Mouse (Mus musculus): ENCODE measurements at regions not wholly inside any gene's neighbourhood (a gene's known extent, or its start where the extent isn't known, plus 50 kb on each side); places are given as distances from the start of the nearest gene placed in this dataset.

GRCm38 (mm10) chr7:47830124-47830523, 151.8 kb downstream of the Mrgpra4 start:
- TF ChIP-seq ZKSCAN1 (IDR thresholded peaks at IDR 0.05; ENCODE audit: low read depth, low read length) (no peak), ZC3H11A (IDR thresholded peaks at IDR 0.05; ENCODE audit: low read depth, low read length) (peak; percentile 60), CTCF (IDR thresholded peaks at IDR 0.05 in 2 of 3, conservative IDR thresholded peaks at IDR 0.05 in 1 of 3; ENCODE audit: control insufficient read depth in 1 of 3, insufficient read depth in 1 of 3, low read depth in 2 of 3, low read length in 3 of 3, poor library complexity in 1 of 3, severe bottlenecking in 1 of 3) (peak in 2 of 3 experiments; percentile 45 to 65; a peak in 5 of 6 replicates), SMC3 (IDR thresholded peaks at IDR 0.05; ENCODE audit: low read depth, low read length) (peak; percentile 66), RAD21 (IDR thresholded peaks at IDR 0.05; ENCODE audit: low read depth, low read length) (peak; percentile 71)
- no peak overlapping the region for H3K27ac ChIP-seq (ENCODE audit: control insufficient read depth, low read depth, low read length)
- H3K4me1 ChIP-seq (ENCODE audit: control insufficient read depth in 1 of 2, insufficient read depth in 2 of 2, low read length in 2 of 2): no peaks in the 10 kb centered on the region
- H3K9me3 ChIP-seq (replicated peaks; ENCODE audit: insufficient read depth, low read length): no peaks in the 10 kb centered on the region
- no peaks in the 10 kb centered on the region for H3K79me2 ChIP-seq (ENCODE audit: control insufficient read depth, insufficient read depth, low read length, poor library complexity)
- peak; percentile 49 for DNase-seq (ENCODE audit: low read depth, low spot score)
- no peaks in the 10 kb centered on the region for H3K36me3 ChIP-seq (ENCODE audit: control insufficient read depth in 1 of 2, insufficient read depth in 2 of 2, low read length in 2 of 2)
- no peak overlapping the region for H3K4me3 ChIP-seq (ENCODE audit: control insufficient read depth in 1 of 2, insufficient read depth in 1 of 2, low read depth in 2 of 2, low read length in 2 of 2)
- no peaks in the 10 kb centered on the region for H3K27me3 ChIP-seq (ENCODE audit: control insufficient read depth in 1 of 2, insufficient read depth in 2 of 2, low read length in 2 of 2)
- H3K9ac ChIP-seq (ENCODE audit: control insufficient read depth, low read depth, low read length, poor library complexity, severe bottlenecking): no peak overlapping the region

GRCm38 (mm10) chr7:47781373-47781772, 180.2 kb upstream of the Mrgpra3 start:
- Histone ChIP-seq H3K9me3 (replicated peaks; ENCODE audit: insufficient read depth, low read length) (no peaks in the 10 kb centered on the region), H3K36me3 (ENCODE audit: control insufficient read depth in 1 of 2, insufficient read depth in 2 of 2, low read length in 2 of 2) (no peaks in the 10 kb centered on the region), H3K27me3 (ENCODE audit: control insufficient read depth in 1 of 2, insufficient read depth in 2 of 2, low read length in 2 of 2) (no peaks in the 10 kb centered on the region), H3K4me1 (ENCODE audit: control insufficient read depth in 1 of 2, insufficient read depth in 2 of 2, low read length in 2 of 2) (no peaks in the 10 kb centered on the region), H3K9ac (ENCODE audit: control insufficient read depth, low read depth, low read length, poor library complexity, severe bottlenecking) (no peak overlapping the region), H3K27ac (ENCODE audit: control insufficient read depth, low read depth, low read length) (no peak overlapping the region), H3K79me2 (ENCODE audit: control insufficient read depth, insufficient read depth, low read length, poor library complexity) (no peaks in the 10 kb centered on the region), H3K4me3 (ENCODE audit: control insufficient read depth in 1 of 2, insufficient read depth in 1 of 2, low read depth in 2 of 2, low read length in 2 of 2) (no peak overlapping the region)
- peak; percentile 6 for DNase-seq (ENCODE audit: low read depth, low spot score)
- TF ChIP-seq CTCF (IDR thresholded peaks at IDR 0.05 in 2 of 3, conservative IDR thresholded peaks at IDR 0.05 in 1 of 3; ENCODE audit: control insufficient read depth in 1 of 3, insufficient read depth in 1 of 3, low read depth in 2 of 3, low read length in 3 of 3, poor library complexity in 1 of 3, severe bottlenecking in 1 of 3) (peak; percentile 44 to 62 (median 49)), SIN3A (IDR thresholded peaks at IDR 0.05; ENCODE audit: low read length) (no peak), TAL1 (IDR thresholded peaks at IDR 0.05; ENCODE audit: low read length) (no peak), POLR2AphosphoS2 (IDR thresholded peaks at IDR 0.05; ENCODE audit: low read length) (no peak), USF1 (IDR thresholded peaks at IDR 0.05; ENCODE audit: low read depth, low read length) (no peak), CHD2 (IDR thresholded peaks at IDR 0.05; ENCODE audit: low read length) (no peak), MYC (IDR thresholded peaks at IDR 0.05; ENCODE audit: low read depth, low read length) (no peak), ETS1 (IDR thresholded peaks at IDR 0.05; ENCODE audit: low read depth, low read length) (no peak), MAFK (IDR thresholded peaks at IDR 0.05; ENCODE audit: borderline replicate concordance, low read depth, low read length) (no peak), SMC3 (IDR thresholded peaks at IDR 0.05; ENCODE audit: low read depth, low read length) (peak; percentile 28; the same call in 1 of the 2 replicates), RAD21 (IDR thresholded peaks at IDR 0.05; ENCODE audit: low read depth, low read length) (peak; percentile 36)

- DNase-seq (ENCODE audit: low read depth, low spot score): peak; percentile 39
- no peaks in the 10 kb centered on the region for H3K36me3 ChIP-seq (ENCODE audit: control insufficient read depth in 1 of 2, insufficient read depth in 2 of 2, low read length in 2 of 2)
- H3K4me3 ChIP-seq (ENCODE audit: control insufficient read depth in 1 of 2, insufficient read depth in 1 of 2, low read depth in 2 of 2, low read length in 2 of 2): no peak overlapping the region
- H3K9ac ChIP-seq (ENCODE audit: control insufficient read depth, low read depth, low read length, poor library complexity, severe bottlenecking): no peak overlapping the region
- peaks cover 0 to 2% of the 10 kb centered on the region in 2 experiments; a peak in 2 of 4 replicates for H3K4me1 ChIP-seq (ENCODE audit: control insufficient read depth in 1 of 2, insufficient read depth in 2 of 2, low read length in 2 of 2)
- H3K9me3 ChIP-seq (replicated peaks; ENCODE audit: insufficient read depth, low read length): no peaks in the 10 kb centered on the region
- no peaks in the 10 kb centered on the region for H3K27me3 ChIP-seq (ENCODE audit: control insufficient read depth in 1 of 2, insufficient read depth in 2 of 2, low read length in 2 of 2)
- no peaks in the 10 kb centered on the region for H3K79me2 ChIP-seq (ENCODE audit: control insufficient read depth, insufficient read depth, low read length, poor library complexity)
- H3K27ac ChIP-seq (ENCODE audit: control insufficient read depth, low read depth, low read length): no peak overlapping the region
- TF ChIP-seq MEF2A (IDR thresholded peaks at IDR 0.05; ENCODE audit: extremely low read depth, insufficient replicate concordance, low read depth, low read length, poor library complexity, severe bottlenecking): no peak
- TF ChIP-seq USF2 (IDR thresholded peaks at IDR 0.05; ENCODE audit: borderline replicate concordance in 1 of 2, insufficient read depth in 1 of 2, low read depth in 1 of 2, low read length in 2 of 2): no peak
- TF ChIP-seq POLR2AphosphoS2 (IDR thresholded peaks at IDR 0.05; ENCODE audit: low read length): no peak
- TF ChIP-seq NELFE (IDR thresholded peaks at IDR 0.05; ENCODE audit: low read depth, low read length): no peak
- TF ChIP-seq EP300 (IDR thresholded peaks at IDR 0.05; ENCODE audit: low read depth in 1 of 2, low read length in 2 of 2): peak; percentile 49 to 57; a peak in 3 of 4 replicates
- TF ChIP-seq HCFC1 (IDR thresholded peaks at IDR 0.05; ENCODE audit: low read depth, low read length): no peak
- TF ChIP-seq TBP (IDR thresholded peaks at IDR 0.05; ENCODE audit: low read depth, low read length): no peak
- no peak for TF ChIP-seq CHD2 (IDR thresholded peaks at IDR 0.05; ENCODE audit: low read length)
- TF ChIP-seq E2F4 (IDR thresholded peaks at IDR 0.05; ENCODE audit: borderline replicate concordance, low read depth, low read length): no peak
- TF ChIP-seq ZKSCAN1 (IDR thresholded peaks at IDR 0.05; ENCODE audit: low read depth, low read length): no peak
- TF ChIP-seq POLR2A (IDR thresholded peaks at IDR 0.05; ENCODE audit: control insufficient read depth in 1 of 2, insufficient read depth in 1 of 2, low read depth in 1 of 2, low read length in 2 of 2, poor library complexity in 1 of 2): no peak
- TF ChIP-seq RCOR1 (IDR thresholded peaks at IDR 0.05; ENCODE audit: low read depth, low read length): peak; percentile 85
- no peak for TF ChIP-seq ETS1 (IDR thresholded peaks at IDR 0.05; ENCODE audit: low read depth, low read length)
- no peak for TF ChIP-seq NRF1 (IDR thresholded peaks at IDR 0.05; ENCODE audit: insufficient read depth, low read depth, low read length, poor library complexity, severe bottlenecking)
- TF ChIP-seq GATA1 (IDR thresholded peaks at IDR 0.05; ENCODE audit: low read depth, low read length): 0 out of 2 replicates have a peak, but pooled peaks have one; percentile 19
- TF ChIP-seq GABPA (IDR thresholded peaks at IDR 0.05; ENCODE audit: low read depth, low read length): no peak
These were observed 146.4 kb upstream of the Mrgpra3 start for GRCm38 (mm10) chr7:47747528-47747927.
